Mouse (Mus musculus): ENCODE measurements around the gene Dnajc11. TPM values are rescaled to one million over a fixed set of nuclear protein-coding genes. Genes with fewer than 3 reads are reported as not detected.

Gene Dnajc11
- polyA plus RNA-seq, 1 experiment from 2014 or later = 62.4 TPM

DNA sequence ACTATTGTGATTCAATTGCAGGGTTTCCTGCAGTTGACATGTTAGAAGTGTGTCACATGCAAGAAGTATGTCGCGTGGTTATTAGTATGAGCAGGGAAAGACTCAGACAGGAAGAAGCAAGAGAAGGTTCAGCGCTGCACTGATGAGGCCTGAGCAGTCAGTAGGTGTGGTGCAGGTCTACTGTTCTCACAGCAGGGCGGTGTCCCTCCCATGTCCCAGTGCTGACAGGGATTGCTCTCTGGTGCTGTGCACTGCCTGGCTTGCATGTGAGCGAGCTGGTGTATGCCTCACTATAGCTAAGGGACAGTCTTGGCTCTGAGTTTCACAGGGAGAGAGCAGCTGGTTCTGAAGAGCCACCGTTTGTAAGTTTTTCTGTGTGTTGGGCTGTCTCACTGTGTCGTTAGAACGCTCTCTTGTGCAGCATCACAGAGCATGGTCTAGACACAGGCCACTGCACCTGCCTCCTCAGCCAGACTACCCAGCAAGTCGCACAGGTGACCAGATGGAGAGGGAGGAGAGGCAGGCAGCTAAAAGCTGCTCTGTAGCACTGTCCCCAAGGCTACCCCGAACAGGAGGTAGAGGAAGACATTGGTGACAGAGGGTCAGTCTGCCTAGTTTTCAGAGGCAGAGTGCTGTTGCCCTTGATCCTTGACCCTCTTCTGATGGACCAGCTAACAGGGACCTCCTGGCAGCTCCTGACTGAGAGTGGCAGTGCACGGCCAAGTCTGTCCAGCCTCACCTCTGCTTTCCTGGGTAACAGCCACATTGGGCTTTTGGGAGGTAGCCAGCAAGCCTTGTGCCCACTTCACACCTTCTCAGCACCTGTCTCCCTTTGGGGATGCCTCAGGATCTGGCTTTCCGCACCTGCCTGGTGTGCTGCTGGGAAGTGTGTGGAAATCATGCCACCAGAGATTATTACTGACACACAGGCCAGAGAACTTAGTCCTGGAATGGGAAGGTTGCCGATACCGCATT lies 15.3 kb downstream of the Dnajc11 start:
- 88% methylated on average over 14 of the region's 14 CpGs for WGBS
- ATAC-seq (ENCODE audit: insufficient read depth, low FRiP score) = no peak
- H3K9ac ChIP-seq (ENCODE audit: low read length) = no peak overlapping the region
- H3K9me3 ChIP-seq (replicated peaks; ENCODE audit: control insufficient read depth, low read length) = no peaks in the 10 kb centered on the region
- H3K4me2 ChIP-seq (ENCODE audit: low read depth, low read length) = no peak overlapping the region
- peaks cover 14% of the 10 kb centered on the region; the same call in 1 of the 2 replicates for H3K36me3 ChIP-seq (ENCODE audit: control insufficient read depth, insufficient read depth, low read length)
- H3K4me1 ChIP-seq (ENCODE audit: control insufficient read depth, insufficient read depth, low read length) = no peaks in the 10 kb centered on the region
- H3K27me3 ChIP-seq (ENCODE audit: control insufficient read depth, insufficient read depth, low read length) = no peaks in the 10 kb centered on the region
- H3K27ac ChIP-seq (ENCODE audit: low read length) = no peak overlapping the region
- H3K4me3 ChIP-seq (replicated peaks; ENCODE audit: low read length) = no peak overlapping the region

DNA sequence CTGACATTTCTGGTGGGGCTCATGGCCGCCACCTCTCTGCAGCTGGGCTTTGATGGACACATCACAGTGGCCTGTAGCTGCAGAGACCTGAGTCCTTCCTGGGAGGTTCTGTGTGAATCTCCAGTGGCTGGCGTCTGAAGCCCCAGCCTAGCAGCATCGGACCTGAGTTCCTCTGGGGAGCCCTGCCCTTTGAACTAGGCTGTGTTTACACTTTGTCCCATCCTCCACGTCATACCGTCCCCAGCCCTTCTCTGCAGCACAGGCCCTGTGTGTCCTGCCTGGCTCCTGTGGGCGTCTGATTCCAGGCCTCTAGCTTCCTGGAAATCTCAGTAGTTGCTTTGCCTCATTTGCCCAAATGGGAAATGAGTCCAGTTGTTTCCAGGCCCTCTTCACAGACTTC lies 19.7 kb downstream of the Dnajc11 start:
- ATAC-seq (ENCODE audit: insufficient read depth, low FRiP score) = no peak

DNA sequence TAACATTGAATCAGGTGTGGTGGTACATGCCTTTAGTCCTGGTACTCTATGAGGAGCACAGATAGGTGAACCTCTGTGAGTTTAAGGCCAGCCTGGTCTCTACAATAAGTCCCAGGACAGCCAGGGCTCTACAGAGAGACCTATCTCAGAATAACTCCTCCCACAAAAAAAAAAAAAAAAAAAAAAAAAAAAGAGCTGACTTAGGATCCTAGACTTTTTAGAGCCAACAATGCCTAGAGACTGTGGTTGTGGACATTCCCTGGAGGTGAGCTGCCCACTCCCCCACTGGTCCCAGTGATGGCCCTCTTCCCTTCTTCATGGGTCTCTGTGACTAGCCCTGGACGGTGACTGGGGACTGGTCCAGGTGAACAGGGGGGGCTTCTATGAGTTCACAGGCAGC lies 22.3 kb downstream of the Dnajc11 start:
- Histone ChIP-seq H3K36me3 (ENCODE audit: control insufficient read depth, insufficient read depth, low read length) (peaks cover 27% of the 10 kb centered on the region; the same call in 1 of the 2 replicates), H3K4me3 (replicated peaks; ENCODE audit: low read length) (no peak overlapping the region), H3K27ac (ENCODE audit: low read length) (no peak overlapping the region), H3K9me3 (replicated peaks; ENCODE audit: control insufficient read depth, low read length) (no peaks in the 10 kb centered on the region), H3K4me1 (ENCODE audit: control insufficient read depth, insufficient read depth, low read length) (peaks cover 8% of the 10 kb centered on the region; the same call in 1 of the 2 replicates), H3K9ac (ENCODE audit: low read length) (no peak overlapping the region), H3K27me3 (ENCODE audit: control insufficient read depth, insufficient read depth, low read length) (no peaks in the 10 kb centered on the region), H3K4me2 (ENCODE audit: low read depth, low read length) (no peak overlapping the region)
- 86% methylated on average over 1 of the region's 1 CpGs for WGBS
- no peak for ATAC-seq (ENCODE audit: insufficient read depth, low FRiP score)

More for the DNA sequence above, 19.7 kb downstream of the Dnajc11 start:
- Histone ChIP-seq H3K4me3 (replicated peaks; ENCODE audit: low read length) (no peak overlapping the region), H3K27ac (ENCODE audit: low read length) (no peak overlapping the region), H3K9ac (ENCODE audit: low read length) (no peak overlapping the region), H3K4me1 (ENCODE audit: control insufficient read depth, insufficient read depth, low read length) (no peaks in the 10 kb centered on the region), H3K27me3 (ENCODE audit: control insufficient read depth, insufficient read depth, low read length) (no peaks in the 10 kb centered on the region), H3K36me3 (ENCODE audit: control insufficient read depth, insufficient read depth, low read length) (peaks cover 23% of the 10 kb centered on the region; the same call in 1 of the 2 replicates), H3K9me3 (replicated peaks; ENCODE audit: control insufficient read depth, low read length) (no peaks in the 10 kb centered on the region), H3K4me2 (ENCODE audit: low read depth, low read length) (no peak overlapping the region)
- 68% methylated on average over 6 of the region's 6 CpGs for WGBS

DNA sequence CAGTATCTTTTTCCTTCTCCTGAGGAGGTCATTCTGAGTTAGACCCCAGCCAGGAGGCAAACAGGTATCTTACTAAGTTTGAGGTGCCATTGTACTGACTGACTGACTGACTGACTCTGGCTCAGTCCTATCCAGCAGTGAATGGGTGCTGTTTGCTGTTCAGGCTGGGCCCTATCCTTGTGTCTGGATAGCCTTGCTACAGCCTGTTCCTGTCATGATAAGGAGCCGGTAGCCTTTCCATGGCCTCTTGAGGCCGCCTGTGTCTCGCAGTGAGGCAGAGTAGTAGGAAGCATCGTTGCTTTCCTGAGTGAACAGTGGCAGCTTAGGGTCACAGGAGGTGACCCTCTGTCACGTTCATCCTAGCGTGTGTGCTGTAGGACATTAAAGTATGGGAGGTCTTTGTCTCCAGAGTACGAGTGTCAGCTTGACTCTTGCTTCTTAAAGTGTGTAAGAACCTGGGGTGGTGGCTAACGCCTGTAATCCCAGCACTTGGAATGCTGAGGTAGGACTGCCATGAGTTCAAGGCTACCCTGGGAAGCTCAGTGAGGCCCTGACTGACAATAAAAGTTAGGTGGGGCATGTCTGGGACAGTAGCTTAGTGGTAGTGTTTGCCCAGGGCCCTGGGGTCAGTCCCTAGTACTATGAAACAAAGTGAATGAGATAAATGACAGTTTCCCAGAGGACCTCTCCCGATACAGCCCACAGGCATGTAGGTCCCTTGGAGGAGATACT lies 24.3 kb downstream of the Dnajc11 start:
- H3K9ac ChIP-seq (ENCODE audit: low read length) = no peak overlapping the region
- peaks cover 8% of the 10 kb centered on the region; the same call in 1 of the 2 replicates for H3K4me1 ChIP-seq (ENCODE audit: control insufficient read depth, insufficient read depth, low read length)
- no peak overlapping the region for H3K27ac ChIP-seq (ENCODE audit: low read length)
- no peaks in the 10 kb centered on the region for H3K9me3 ChIP-seq (replicated peaks; ENCODE audit: control insufficient read depth, low read length)
- peaks cover 23% of the 10 kb centered on the region; the same call in 1 of the 2 replicates for H3K36me3 ChIP-seq (ENCODE audit: control insufficient read depth, insufficient read depth, low read length)
- no peak overlapping the region for H3K4me2 ChIP-seq (ENCODE audit: low read depth, low read length)
- H3K4me3 ChIP-seq (replicated peaks; ENCODE audit: low read length) = no peak overlapping the region
- peak; percentile 39; the same call in 1 of the 2 replicates for ATAC-seq (ENCODE audit: insufficient read depth, low FRiP score)
- no peaks in the 10 kb centered on the region for H3K27me3 ChIP-seq (ENCODE audit: control insufficient read depth, insufficient read depth, low read length)
- 81% methylated on average over 9 of the region's 9 CpGs for WGBS

DNA sequence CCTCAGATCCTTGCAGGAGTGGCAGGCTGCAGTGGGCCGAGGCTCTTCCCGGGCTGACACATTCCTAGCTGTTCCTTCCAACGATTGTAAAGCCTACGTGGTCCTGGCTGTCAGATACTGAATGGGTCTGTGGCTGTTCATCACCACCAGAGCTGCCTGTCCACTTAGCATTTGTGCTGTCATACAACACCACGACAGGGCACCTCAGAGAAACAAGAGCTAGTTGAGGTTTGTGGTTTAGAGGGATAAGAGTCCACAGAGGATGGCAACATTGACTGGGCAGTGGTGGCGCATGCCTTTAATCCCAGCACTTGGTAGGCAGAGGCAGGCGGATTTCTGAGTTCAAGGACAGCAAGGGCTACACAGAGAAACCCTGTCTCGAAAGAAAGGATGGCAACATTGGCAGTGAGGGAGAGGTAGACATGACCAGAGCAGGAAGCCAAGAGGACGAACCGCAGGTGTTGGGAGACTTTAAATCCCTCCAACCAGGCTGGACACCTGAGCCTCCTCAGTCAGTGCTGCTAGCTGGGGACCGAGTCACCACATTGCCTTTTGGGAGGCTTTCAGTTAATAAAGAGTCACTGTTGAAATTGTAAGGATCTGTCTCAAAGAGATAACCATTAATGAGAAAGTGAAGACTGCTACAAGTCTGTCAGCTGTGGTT lies 26.5 kb downstream of the Dnajc11 start:
- no peak overlapping the region for H3K9ac ChIP-seq (ENCODE audit: low read length)
- H3K27ac ChIP-seq (ENCODE audit: low read length) = peak overlapping the region; percentile 58; the same call in 1 of the 2 replicates
- no peaks in the 10 kb centered on the region for H3K9me3 ChIP-seq (replicated peaks; ENCODE audit: control insufficient read depth, low read length)
- H3K4me3 ChIP-seq (replicated peaks; ENCODE audit: low read length) = no peak overlapping the region
- H3K27me3 ChIP-seq (ENCODE audit: control insufficient read depth, insufficient read depth, low read length) = no peaks in the 10 kb centered on the region
- H3K4me2 ChIP-seq (ENCODE audit: low read depth, low read length) = no peak overlapping the region
- no peak for ATAC-seq (ENCODE audit: insufficient read depth, low FRiP score)
- H3K4me1 ChIP-seq (ENCODE audit: control insufficient read depth, insufficient read depth, low read length) = peaks cover 8% of the 10 kb centered on the region; the same call in 1 of the 2 replicates
- WGBS = 87% methylated on average over 11 of the region's 11 CpGs
- H3K36me3 ChIP-seq (ENCODE audit: control insufficient read depth, insufficient read depth, low read length) = peaks cover 18% of the 10 kb centered on the region

DNA sequence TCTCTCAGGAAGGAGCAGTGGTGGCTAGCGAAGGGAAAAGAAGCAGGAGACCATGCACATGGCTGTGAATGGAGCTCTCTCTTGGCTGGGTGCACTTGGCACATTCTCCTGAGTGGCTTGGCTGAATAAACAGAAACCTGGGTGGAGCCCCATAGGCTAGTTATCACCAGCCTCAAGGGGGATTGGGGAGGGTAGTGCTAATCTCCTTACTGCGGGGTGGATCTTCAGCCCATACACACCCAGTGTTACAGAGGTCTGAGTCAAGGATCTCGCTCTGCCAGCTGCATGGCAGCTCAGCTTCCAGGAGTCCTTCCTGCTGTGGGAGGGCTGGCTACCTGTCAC lies 27.0 kb downstream of the Dnajc11 start:
- Histone ChIP-seq H3K4me2 (ENCODE audit: low read depth, low read length) (no peak overlapping the region), H3K9ac (ENCODE audit: low read length) (no peak overlapping the region), H3K36me3 (ENCODE audit: control insufficient read depth, insufficient read depth, low read length) (peaks cover 20% of the 10 kb centered on the region), H3K9me3 (replicated peaks; ENCODE audit: control insufficient read depth, low read length) (no peaks in the 10 kb centered on the region), H3K27ac (ENCODE audit: low read length) (peak overlapping the region; percentile 58; the same call in 1 of the 2 replicates), H3K4me1 (ENCODE audit: control insufficient read depth, insufficient read depth, low read length) (peaks cover 8% of the 10 kb centered on the region; the same call in 1 of the 2 replicates), H3K27me3 (ENCODE audit: control insufficient read depth, insufficient read depth, low read length) (no peaks in the 10 kb centered on the region), H3K4me3 (replicated peaks; ENCODE audit: low read length) (no peak overlapping the region)
- ATAC-seq (ENCODE audit: insufficient read depth, low FRiP score) = peak; percentile 92
- WGBS = 59% methylated on average over 3 of the region's 3 CpGs

DNA sequence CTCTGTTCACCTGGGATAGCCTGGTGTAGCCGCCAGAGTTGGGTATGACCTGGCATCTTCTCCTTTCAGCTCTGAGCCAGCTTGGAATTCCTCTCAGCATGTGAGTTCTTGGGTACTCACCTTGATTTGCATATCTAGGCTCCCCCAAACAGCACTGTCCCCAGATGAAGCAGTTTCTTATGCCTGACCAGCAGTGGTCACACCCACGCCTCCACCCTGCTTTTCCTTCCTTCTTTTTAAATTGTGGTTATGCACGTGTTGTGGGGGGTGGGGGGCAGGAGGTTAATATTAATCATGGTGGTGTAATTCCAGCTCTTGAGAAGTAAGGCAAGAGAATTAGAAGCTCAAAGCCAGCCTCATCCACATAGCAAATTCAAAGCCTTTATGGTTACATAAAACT lies 29.3 kb downstream of the Dnajc11 start:
- Histone ChIP-seq H3K27me3 (ENCODE audit: control insufficient read depth, insufficient read depth, low read length) (no peaks in the 10 kb centered on the region), H3K4me3 (replicated peaks; ENCODE audit: low read length) (no peak overlapping the region), H3K36me3 (ENCODE audit: control insufficient read depth, insufficient read depth, low read length) (peaks cover 15% of the 10 kb centered on the region), H3K4me1 (ENCODE audit: control insufficient read depth, insufficient read depth, low read length) (peaks cover 8% of the 10 kb centered on the region; the same call in 1 of the 2 replicates), H3K9me3 (replicated peaks; ENCODE audit: control insufficient read depth, low read length) (no peaks in the 10 kb centered on the region), H3K4me2 (ENCODE audit: low read depth, low read length) (no peak overlapping the region), H3K9ac (ENCODE audit: low read length) (no peak overlapping the region), H3K27ac (ENCODE audit: low read length) (no peak overlapping the region)
- 77% methylated on average over 3 of the region's 3 CpGs for WGBS
- no peak for ATAC-seq (ENCODE audit: insufficient read depth, low FRiP score)

DNA sequence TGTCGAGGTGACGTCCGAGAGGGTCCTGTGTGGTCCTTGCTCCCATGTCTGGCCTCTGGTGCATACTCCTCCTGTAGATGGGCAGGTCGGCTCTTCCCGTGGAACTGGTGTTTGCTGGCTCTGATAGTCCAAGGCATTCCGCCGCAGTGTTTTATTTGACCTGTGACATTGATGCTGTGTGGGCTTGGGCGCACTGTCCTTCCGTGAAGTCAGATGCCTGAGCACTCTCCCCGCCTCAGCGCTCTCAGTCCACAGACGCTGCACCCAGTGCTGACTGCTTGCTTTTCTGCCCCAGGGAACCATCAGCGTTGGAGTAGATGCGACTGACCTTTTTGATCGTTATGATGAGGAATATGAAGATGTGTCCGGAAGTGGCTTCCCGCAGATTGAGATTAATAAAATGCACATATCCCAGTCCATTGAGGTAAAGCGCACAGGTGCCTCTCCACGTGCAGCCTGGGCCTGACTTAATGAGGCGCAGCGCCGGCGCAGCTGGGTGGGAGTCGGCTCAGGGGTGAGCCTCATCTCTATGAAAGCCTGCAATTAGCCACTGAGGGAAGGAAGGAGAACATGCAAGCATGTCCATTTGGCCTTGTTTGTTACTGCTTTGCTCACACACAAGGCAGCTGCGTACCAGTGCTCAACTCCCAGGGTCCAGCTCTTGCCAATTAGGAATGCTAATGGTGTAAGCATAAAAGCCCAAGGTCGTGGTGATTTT lies 34.9 kb downstream of the Dnajc11 start:
- peaks cover 17% of the 10 kb centered on the region for H3K36me3 ChIP-seq (ENCODE audit: control insufficient read depth, insufficient read depth, low read length)

More for the DNA sequence above, 34.9 kb downstream of the Dnajc11 start:
- no peak for ATAC-seq (ENCODE audit: insufficient read depth, low FRiP score)
- Histone ChIP-seq H3K4me1 (ENCODE audit: control insufficient read depth, insufficient read depth, low read length) (no peaks in the 10 kb centered on the region), H3K27me3 (ENCODE audit: control insufficient read depth, insufficient read depth, low read length) (no peaks in the 10 kb centered on the region), H3K9ac (ENCODE audit: low read length) (no peak overlapping the region), H3K27ac (ENCODE audit: low read length) (no peak overlapping the region), H3K9me3 (replicated peaks; ENCODE audit: control insufficient read depth, low read length) (no peaks in the 10 kb centered on the region), H3K4me2 (ENCODE audit: low read depth, low read length) (no peak overlapping the region), H3K4me3 (replicated peaks; ENCODE audit: low read length) (no peak overlapping the region)
- WGBS = 93% methylated on average over 26 of the region's 26 CpGs
